In genomic region chr13:101550526-101550925, GRCm38 (mm10) we compare ENCODE assay signal across 22 mouse cellular contexts.
DNase-seq lines count a peak whose midpoint lies in the region; ATAC-seq and TF ChIP-seq lines count a peak whose summit lies in the region.
"Had no signal": no experiment of that assay in that cellular context is flagged by ENCODE, and none has a peak within 500 bp of the region (broad histone marks: within the 10 kb centered on the region; RNA-seq: fewer than 3 reads in every experiment).

No protein-coding gene starts in this region.

- no peak overlapping the region for H3K27ac ChIP-seq in hindbrain, postnatal 0 days
- H3K27ac ChIP-seq in hindbrain, embryonic 11.5 days (ENCODE audit: low read depth, low read length), result no peak overlapping the region
- peak overlapping the region; percentile 99 for H3K27ac ChIP-seq in liver, embryonic 16.5 days (ENCODE audit: low read length)
- H3K27ac ChIP-seq in forebrain, embryonic 16.5 days (ENCODE audit: low read length), result no peak overlapping the region
- H3K27ac ChIP-seq: embryonic facial prominence, embryonic 10.5 days; heart, embryonic 10.5 days; hindbrain, embryonic 13.5 days; neural tube, embryonic 15.5 days; stomach, embryonic 15.5 days had no signal

- no peak overlapping the region for H3K4me2 ChIP-seq in hindbrain, postnatal 0 days (ENCODE audit: low read depth, low read length)
- H3K4me2 ChIP-seq in hindbrain, embryonic 11.5 days (replicated peaks; ENCODE audit: low read depth, low read length), result no peak overlapping the region
- peak overlapping the region; percentile 50; the same call in 1 of the 2 replicates for H3K4me2 ChIP-seq in liver, embryonic 16.5 days (ENCODE audit: low read depth, low read length)
- H3K4me2 ChIP-seq in forebrain, embryonic 16.5 days (ENCODE audit: low read length), result no peak overlapping the region
- H3K4me2 ChIP-seq: hindbrain, embryonic 13.5 days; neural tube, embryonic 15.5 days; stomach, embryonic 15.5 days had no signal

- no peak overlapping the region for H3K4me3 ChIP-seq in hindbrain, postnatal 0 days (ENCODE audit: low read length)
- no peak overlapping the region for H3K4me3 ChIP-seq in hindbrain, embryonic 11.5 days (ENCODE audit: low read depth, low read length)
- no peak overlapping the region for H3K4me3 ChIP-seq in liver, embryonic 16.5 days (ENCODE audit: low read depth, low read length)
- no peak overlapping the region for H3K4me3 ChIP-seq in forebrain, embryonic 16.5 days (replicated peaks; ENCODE audit: low read length)
- H3K4me3 ChIP-seq: embryonic facial prominence, embryonic 10.5 days; heart, embryonic 10.5 days; hindbrain, embryonic 13.5 days; neural tube, embryonic 15.5 days; stomach, embryonic 15.5 days had no signal

- H3K27me3 ChIP-seq in hindbrain, postnatal 0 days (ENCODE audit: insufficient read depth, low read length), result no peaks in the 10 kb centered on the region
- no peaks in the 10 kb centered on the region for H3K27me3 ChIP-seq in hindbrain, embryonic 11.5 days (ENCODE audit: control insufficient read depth, insufficient read depth, low read length)
- no peaks in the 10 kb centered on the region for H3K27me3 ChIP-seq in liver, embryonic 16.5 days (ENCODE audit: control insufficient read depth, insufficient read depth, low read depth, low read length)
- H3K27me3 ChIP-seq in forebrain, embryonic 16.5 days (replicated peaks; ENCODE audit: control insufficient read depth, insufficient read depth, low read length), result no peaks in the 10 kb centered on the region
- H3K27me3 ChIP-seq: CH12.LX; hindbrain, embryonic 13.5 days; neural tube, embryonic 15.5 days; stomach, embryonic 15.5 days had no signal

- no peak overlapping the region for H3K9ac ChIP-seq in hindbrain, postnatal 0 days (replicated peaks; ENCODE audit: low read length)
- no peak overlapping the region for H3K9ac ChIP-seq in hindbrain, embryonic 11.5 days (ENCODE audit: low read depth, low read length)
- peak overlapping the region; percentile 46 for H3K9ac ChIP-seq in liver, embryonic 16.5 days (ENCODE audit: low read depth, low read length)
- no peak overlapping the region for H3K9ac ChIP-seq in forebrain, embryonic 16.5 days (replicated peaks; ENCODE audit: low read depth, low read length)
- H3K9ac ChIP-seq: hindbrain, embryonic 13.5 days; neural tube, embryonic 15.5 days; stomach, embryonic 15.5 days had no signal

- no peaks in the 10 kb centered on the region for H3K4me1 ChIP-seq in hindbrain, postnatal 0 days (ENCODE audit: insufficient read depth, low read length)
- H3K4me1 ChIP-seq in hindbrain, embryonic 11.5 days (replicated peaks; ENCODE audit: control insufficient read depth, insufficient read depth, low read length), result no peaks in the 10 kb centered on the region
- H3K4me1 ChIP-seq in liver, embryonic 16.5 days (ENCODE audit: control insufficient read depth, low read depth, low read length), result peaks cover 76% of the 10 kb centered on the region
- H3K4me1 ChIP-seq in forebrain, embryonic 16.5 days (replicated peaks; ENCODE audit: control insufficient read depth, insufficient read depth, low read length), result no peaks in the 10 kb centered on the region
- H3K4me1 ChIP-seq: neural tube, embryonic 15.5 days had no signal

- H3K36me3 ChIP-seq in hindbrain, postnatal 0 days (ENCODE audit: insufficient read depth, low read length), result no peaks in the 10 kb centered on the region
- no peaks in the 10 kb centered on the region for H3K36me3 ChIP-seq in hindbrain, embryonic 11.5 days (ENCODE audit: control insufficient read depth, insufficient read depth, low read length)
- H3K36me3 ChIP-seq in liver, embryonic 16.5 days (ENCODE audit: control insufficient read depth, insufficient read depth), result no peaks in the 10 kb centered on the region
- H3K36me3 ChIP-seq in forebrain, embryonic 16.5 days (ENCODE audit: control insufficient read depth, insufficient read depth), result no peaks in the 10 kb centered on the region
- H3K36me3 ChIP-seq: embryonic facial prominence, embryonic 10.5 days; heart, embryonic 10.5 days; hindbrain, embryonic 13.5 days; neural tube, embryonic 15.5 days; stomach, embryonic 15.5 days had no signal

- peak; percentile 14; the same call in 1 of the 2 replicates for TF ChIP-seq CTCF in hindbrain, postnatal 0 days (IDR thresholded peaks at IDR 0.05; ENCODE audit: low read depth)

- DNase-seq in hindbrain, postnatal 0 days (ENCODE audit: low spot score), result peak; percentile 34
- no peak for DNase-seq in hindbrain, embryonic 11.5 days (ENCODE audit: low spot score)
- peak; percentile 60 for DNase-seq in cerebellum, adult 11 months
- DNase-seq in cerebellum, postnatal 10 days, result peak; percentile 64 to 72
- DNase-seq in right cerebral cortex, adult 2 months (ENCODE audit: low spot score in 2 of 2), result no peak
- DNase-seq: adrenal gland, adult 2 months; heart, postnatal 10 days; kidney, adult 9 months; kidney, postnatal 4 days; layer of hippocampus, adult 9-11 months; lung, adult 2 months; right cerebral cortex, postnatal 25 days; thymus, adult 18-20 months had no signal

- WGBS in hindbrain, postnatal 0 days, result 53% methylated on average over 5 of the region's 5 CpGs
- 85% methylated on average over 5 of the region's 5 CpGs for WGBS in hindbrain, embryonic 11.5 days
- WGBS in liver, embryonic 16.5 days (ENCODE audit: insufficient replicate concordance), result 80% methylated on average over 5 of the region's 5 CpGs
- WGBS in forebrain, embryonic 16.5 days, result 54% methylated on average over 5 of the region's 5 CpGs

- ATAC-seq in hindbrain, postnatal 0 days, result no peak
- ATAC-seq in hindbrain, embryonic 11.5 days (ENCODE audit: low FRiP score), result no peak
- ATAC-seq in liver, embryonic 16.5 days (ENCODE audit: low read depth), result no peak
- ATAC-seq in forebrain, embryonic 16.5 days, result no peak
- ATAC-seq: midbrain, embryonic 16.5 days had no signal

- H3K9me3 ChIP-seq in hindbrain, postnatal 0 days (ENCODE audit: low read length), result no peaks in the 10 kb centered on the region
- H3K9me3 ChIP-seq in hindbrain, embryonic 11.5 days (ENCODE audit: control insufficient read depth, low read length), result no peaks in the 10 kb centered on the region
- H3K9me3 ChIP-seq in liver, embryonic 16.5 days (replicated peaks; ENCODE audit: control insufficient read depth, low read length), result no peaks in the 10 kb centered on the region
- no peaks in the 10 kb centered on the region for H3K9me3 ChIP-seq in forebrain, embryonic 16.5 days (ENCODE audit: control insufficient read depth, low read length)
- H3K9me3 ChIP-seq: embryonic facial prominence, embryonic 10.5 days; heart, embryonic 10.5 days; hindbrain, embryonic 13.5 days; neural tube, embryonic 15.5 days; stomach, embryonic 15.5 days had no signal

Comparison
In these comparisons a context has a peak if more than half of its experiments do, and no peak if none do; other contexts are left out.
1. DNase-seq: peak in hindbrain, postnatal 0 days (single experiment), cerebellum, adult 11 months (single experiment) and cerebellum, postnatal 10 days (2 of 2); none in hindbrain, embryonic 11.5 days (single experiment) and right cerebral cortex, adult 2 months (0 of 2).